Mouse (Mus musculus): ENCODE results near the gene Lrch1. TPM values are rescaled to one million over a fixed set of nuclear protein-coding genes. Genes with fewer than 3 reads are reported as not detected.

The Lrch1 gene
- polyA plus RNA-seq, 1 experiment from 2014 or later: 9.8 TPM

GRCm38 (mm10) chr14:74916691-74917090, 31.0 kb downstream of the Lrch1 start:
- H3K9me3 ChIP-seq (ENCODE audit: control insufficient read depth, low read length): no peaks in the 10 kb centered on the region
- H3K27ac ChIP-seq (ENCODE audit: low read length): peak overlapping the region; percentile 17; the same call in 1 of the 2 replicates
- H3K9ac ChIP-seq (ENCODE audit: low read depth, low read length): no peak overlapping the region
- H3K27me3 ChIP-seq (replicated peaks; ENCODE audit: control insufficient read depth, insufficient read depth, low read length): no peaks in the 10 kb centered on the region
- peaks cover 36% of the 10 kb centered on the region for H3K4me1 ChIP-seq (ENCODE audit: control insufficient read depth, insufficient read depth, low read length)
- no peaks in the 10 kb centered on the region for H3K36me3 ChIP-seq (ENCODE audit: control insufficient read depth, insufficient read depth, low read length)
- ATAC-seq: no peak
- peak overlapping the region; percentile 4; the same call in 1 of the 2 replicates for H3K4me2 ChIP-seq (ENCODE audit: low read depth, low read length)
- WGBS: 59% methylated on average over 4 of the region's 4 CpGs
- no peak overlapping the region for H3K4me3 ChIP-seq (ENCODE audit: low read length)

GRCm38 (mm10) chr14:74916075-74916474, 31.6 kb downstream of the Lrch1 start:
- peak overlapping the region; percentile 17; the same call in 1 of the 2 replicates for H3K27ac ChIP-seq (ENCODE audit: low read length)
- no peaks in the 10 kb centered on the region for H3K36me3 ChIP-seq (ENCODE audit: control insufficient read depth, insufficient read depth, low read length)
- H3K4me3 ChIP-seq (ENCODE audit: low read length): no peak overlapping the region
- H3K9ac ChIP-seq (ENCODE audit: low read depth, low read length): no peak overlapping the region
- peak overlapping the region; percentile 4 for H3K4me2 ChIP-seq (ENCODE audit: low read depth, low read length)
- peaks cover 41% of the 10 kb centered on the region for H3K4me1 ChIP-seq (ENCODE audit: control insufficient read depth, insufficient read depth, low read length)
- no peaks in the 10 kb centered on the region for H3K27me3 ChIP-seq (replicated peaks; ENCODE audit: control insufficient read depth, insufficient read depth, low read length)
- WGBS: 48% methylated on average over 8 of the region's 8 CpGs
- H3K9me3 ChIP-seq (ENCODE audit: control insufficient read depth, low read length): no peaks in the 10 kb centered on the region
- peak; percentile 70 for ATAC-seq

- ATAC-seq: peak; percentile 86
- Histone ChIP-seq H3K9me3 (ENCODE audit: control insufficient read depth, low read length) (no peaks in the 10 kb centered on the region), H3K27ac (ENCODE audit: low read length) (peak overlapping the region; percentile 17; the same call in 1 of the 2 replicates), H3K4me1 (ENCODE audit: control insufficient read depth, insufficient read depth, low read length) (peaks cover 41% of the 10 kb centered on the region), H3K4me2 (ENCODE audit: low read depth, low read length) (peak overlapping the region; percentile 4), H3K36me3 (ENCODE audit: control insufficient read depth, insufficient read depth, low read length) (no peaks in the 10 kb centered on the region), H3K27me3 (replicated peaks; ENCODE audit: control insufficient read depth, insufficient read depth, low read length) (no peaks in the 10 kb centered on the region), H3K4me3 (ENCODE audit: low read length) (no peak overlapping the region), H3K9ac (ENCODE audit: low read depth, low read length) (no peak overlapping the region)
- 52% methylated on average over 2 of the region's 2 CpGs for WGBS
Measured at GRCm38 (mm10) chr14:74915658-74916057, 32.0 kb downstream of the Lrch1 start.

- Histone ChIP-seq H3K27me3 (replicated peaks; ENCODE audit: control insufficient read depth, insufficient read depth, low read length) (no peaks in the 10 kb centered on the region), H3K4me1 (ENCODE audit: control insufficient read depth, insufficient read depth, low read length) (peaks cover 44% of the 10 kb centered on the region), H3K9me3 (ENCODE audit: control insufficient read depth, low read length) (no peaks in the 10 kb centered on the region), H3K4me3 (ENCODE audit: low read length) (no peak overlapping the region), H3K36me3 (ENCODE audit: control insufficient read depth, insufficient read depth, low read length) (no peaks in the 10 kb centered on the region), H3K27ac (ENCODE audit: low read length) (peak overlapping the region; percentile 77; the same call in 1 of the 2 replicates), H3K9ac (ENCODE audit: low read depth, low read length) (no peak overlapping the region), H3K4me2 (ENCODE audit: low read depth, low read length) (no peak overlapping the region)
- no peak for ATAC-seq
- 43% methylated on average over 9 of the region's 9 CpGs for WGBS
Measured at GRCm38 (mm10) chr14:74915025-74915424, 32.7 kb downstream of the Lrch1 start.

GRCm38 (mm10) chr14:74913381-74914230, 34.1 kb downstream of the Lrch1 start:
- H3K9ac ChIP-seq (ENCODE audit: low read depth, low read length): peak overlapping the region; percentile 9; the same call in 1 of the 2 replicates
- H3K27ac ChIP-seq (ENCODE audit: low read length): peak overlapping the region; percentile 77
- ATAC-seq: peak; percentile 17
- peaks cover 44% of the 10 kb centered on the region for H3K4me1 ChIP-seq (ENCODE audit: control insufficient read depth, insufficient read depth, low read length)
- WGBS: 41% methylated on average over 20 of the region's 20 CpGs
- H3K27me3 ChIP-seq (replicated peaks; ENCODE audit: control insufficient read depth, insufficient read depth, low read length): no peaks in the 10 kb centered on the region
- H3K36me3 ChIP-seq (ENCODE audit: control insufficient read depth, insufficient read depth, low read length): no peaks in the 10 kb centered on the region
- no peaks in the 10 kb centered on the region for H3K9me3 ChIP-seq (ENCODE audit: control insufficient read depth, low read length)
- no peak overlapping the region; the same call in 1 of the 2 replicates for H3K4me3 ChIP-seq (ENCODE audit: low read length)
- H3K4me2 ChIP-seq (ENCODE audit: low read depth, low read length): peak overlapping the region; percentile 17

- Histone ChIP-seq H3K36me3 (ENCODE audit: control insufficient read depth, insufficient read depth, low read length) (no peaks in the 10 kb centered on the region), H3K4me2 (ENCODE audit: low read depth, low read length) (no peak overlapping the region), H3K9me3 (ENCODE audit: control insufficient read depth, low read length) (no peaks in the 10 kb centered on the region), H3K27ac (ENCODE audit: low read length) (no peak overlapping the region), H3K27me3 (replicated peaks; ENCODE audit: control insufficient read depth, insufficient read depth, low read length) (no peaks in the 10 kb centered on the region), H3K4me3 (ENCODE audit: low read length) (no peak overlapping the region), H3K4me1 (ENCODE audit: control insufficient read depth, insufficient read depth, low read length) (peaks cover 32% of the 10 kb centered on the region), H3K9ac (ENCODE audit: low read depth, low read length) (no peak overlapping the region)
- peak; percentile 85 for ATAC-seq
- WGBS: 30% methylated on average over 5 of the region's 5 CpGs
Measured at GRCm38 (mm10) chr14:74910363-74910762, 37.3 kb downstream of the Lrch1 start.

- no peak overlapping the region for H3K9ac ChIP-seq (ENCODE audit: low read depth, low read length)
- no peak overlapping the region for H3K4me2 ChIP-seq (ENCODE audit: low read depth, low read length)
- no peaks in the 10 kb centered on the region for H3K36me3 ChIP-seq (ENCODE audit: control insufficient read depth, insufficient read depth, low read length)
- H3K9me3 ChIP-seq (ENCODE audit: control insufficient read depth, low read length): no peaks in the 10 kb centered on the region
- H3K27me3 ChIP-seq (replicated peaks; ENCODE audit: control insufficient read depth, insufficient read depth, low read length): no peaks in the 10 kb centered on the region
- no peak overlapping the region for H3K4me3 ChIP-seq (ENCODE audit: low read length)
- H3K4me1 ChIP-seq (ENCODE audit: control insufficient read depth, insufficient read depth, low read length): peaks cover 19% of the 10 kb centered on the region
- no peak for ATAC-seq
- 69% methylated on average over 8 of the region's 8 CpGs for WGBS
- H3K27ac ChIP-seq (ENCODE audit: low read length): no peak overlapping the region
Measured at GRCm38 (mm10) chr14:74909021-74909420, 38.7 kb downstream of the Lrch1 start.

GRCm38 (mm10) chr14:74908250-74908649, 39.4 kb downstream of the Lrch1 start:
- H3K9ac ChIP-seq (ENCODE audit: low read depth, low read length): no peak overlapping the region

GRCm38 (mm10) chr14:74907706-74908105, 40.0 kb downstream of the Lrch1 start:
- WGBS: 87% methylated on average over 8 of the region's 8 CpGs
- no peak overlapping the region for H3K27ac ChIP-seq (ENCODE audit: low read length)

More at GRCm38 (mm10) chr14:74908250-74908649, 39.4 kb downstream of the Lrch1 start:
- Histone ChIP-seq H3K27ac (ENCODE audit: low read length) (no peak overlapping the region), H3K9me3 (ENCODE audit: control insufficient read depth, low read length) (no peaks in the 10 kb centered on the region), H3K4me1 (ENCODE audit: control insufficient read depth, insufficient read depth, low read length) (peaks cover 13% of the 10 kb centered on the region; the same call in 1 of the 2 replicates), H3K36me3 (ENCODE audit: control insufficient read depth, insufficient read depth, low read length) (no peaks in the 10 kb centered on the region), H3K4me3 (ENCODE audit: low read length) (no peak overlapping the region), H3K27me3 (replicated peaks; ENCODE audit: control insufficient read depth, insufficient read depth, low read length) (no peaks in the 10 kb centered on the region), H3K4me2 (ENCODE audit: low read depth, low read length) (no peak overlapping the region)
- WGBS: 90% methylated on average over 6 of the region's 6 CpGs
- no peak for ATAC-seq

More at GRCm38 (mm10) chr14:74907706-74908105, 40.0 kb downstream of the Lrch1 start:
- H3K9me3 ChIP-seq (ENCODE audit: control insufficient read depth, low read length): no peaks in the 10 kb centered on the region
- H3K27me3 ChIP-seq (replicated peaks; ENCODE audit: control insufficient read depth, insufficient read depth, low read length): no peaks in the 10 kb centered on the region
- no peak overlapping the region for H3K9ac ChIP-seq (ENCODE audit: low read depth, low read length)
- no peak overlapping the region for H3K4me3 ChIP-seq (ENCODE audit: low read length)
- H3K4me2 ChIP-seq (ENCODE audit: low read depth, low read length): no peak overlapping the region
- H3K36me3 ChIP-seq (ENCODE audit: control insufficient read depth, insufficient read depth, low read length): no peaks in the 10 kb centered on the region
- no peak for ATAC-seq
- H3K4me1 ChIP-seq (ENCODE audit: control insufficient read depth, insufficient read depth, low read length): peaks cover 17% of the 10 kb centered on the region; the same call in 1 of the 2 replicates

Measured in intestine, embryonic 16.5 days (tissue).